Mouse (Mus musculus): ENCODE data around the gene Ncmap. TPM values are rescaled to one million over a fixed set of nuclear protein-coding genes. Genes with fewer than 3 reads are reported as not detected.

Gene Ncmap
- total and polyA plus RNA-seq, 3 experiments: not detected

DNA sequence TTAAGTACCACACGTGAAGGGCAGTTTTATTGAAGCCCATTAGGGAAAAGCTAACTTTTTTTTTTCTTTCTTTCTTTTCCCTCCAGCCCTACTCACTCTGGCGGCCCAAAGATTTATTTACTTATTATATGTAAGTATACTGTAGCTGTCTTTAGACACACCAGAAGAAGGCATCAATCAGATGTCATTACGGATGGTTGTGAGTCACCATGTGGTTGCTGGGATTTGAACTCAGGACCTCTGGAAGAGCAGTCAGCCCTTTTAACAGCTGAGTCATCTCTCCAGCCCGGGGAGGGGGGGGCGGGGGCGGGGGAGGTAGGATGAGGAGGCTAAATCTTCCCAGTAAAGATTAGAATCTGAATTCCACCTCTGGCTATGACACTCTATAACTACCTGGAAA, 4.6 kb downstream of the Ncmap start:
- no peaks in the 10 kb centered on the region for H3K79me2 ChIP-seq (replicated peaks; ENCODE audit: control insufficient read depth, extremely low read depth, insufficient read depth, poor library complexity, severe bottlenecking)
- no peak overlapping the region for H3K4me2 ChIP-seq (ENCODE audit: insufficient read depth, low read depth, poor library complexity, severe bottlenecking)
- H3K27me3 ChIP-seq (replicated peaks): peaks cover 4% of the 10 kb centered on the region
- no peak for TF ChIP-seq CHD1 (IDR thresholded peaks at IDR 0.05; ENCODE audit: low read depth, low read length)
- no peak for TF ChIP-seq ZKSCAN1 (IDR thresholded peaks at IDR 0.05; ENCODE audit: borderline replicate concordance, low read depth, low read length)
- no peak for TF ChIP-seq GABPA (IDR thresholded peaks at IDR 0.05; ENCODE audit: insufficient replicate concordance, low read depth, low read length)
- no peak for TF ChIP-seq UBTF (IDR thresholded peaks at IDR 0.05; ENCODE audit: low read depth, low read length)
- TF ChIP-seq JUND (conservative IDR thresholded peaks at IDR 0.05; ENCODE audit: low read depth, low read length): no peak
- TF ChIP-seq RAD21 (IDR thresholded peaks at IDR 0.05; ENCODE audit: low read depth, low read length): no peak
- TF ChIP-seq RCOR1 (conservative IDR thresholded peaks at IDR 0.05; ENCODE audit: low read depth, low read length): no peak
- TF ChIP-seq ELF1 (IDR thresholded peaks at IDR 0.05; ENCODE audit: low read depth, low read length): no peak
- TF ChIP-seq MAX (IDR thresholded peaks at IDR 0.05; ENCODE audit: low read length): no peak
- TF ChIP-seq SMC3 (IDR thresholded peaks at IDR 0.05; ENCODE audit: low read depth, low read length): no peak
- no peak for TF ChIP-seq ZNF384 (IDR thresholded peaks at IDR 0.05; ENCODE audit: low read depth, low read length)
- no peak for TF ChIP-seq MYC (IDR thresholded peaks at IDR 0.05; ENCODE audit: low read depth, low read length)
- H3K27ac ChIP-seq (ENCODE audit: insufficient read depth, low read depth): no peak overlapping the region
- DNase-seq (ENCODE audit: extremely low read depth): no peak
- H3K4me3 ChIP-seq (replicated peaks in 1 of 3; ENCODE audit: low read depth in 2 of 3, low read length in 2 of 3, poor library complexity in 1 of 3): no peak overlapping the region
- peaks cover 10% of the 10 kb centered on the region for H3K9me3 ChIP-seq (replicated peaks; ENCODE audit: low read length)
- no peaks in the 10 kb centered on the region for H3K36me3 ChIP-seq (replicated peaks in 1 of 2; ENCODE audit: control insufficient read depth in 1 of 2, insufficient read depth in 1 of 2, low read length in 1 of 2)
- H3K4me1 ChIP-seq (ENCODE audit: control insufficient read depth in 1 of 2, insufficient read depth in 2 of 2): no peaks in the 10 kb centered on the region
- H3K9ac ChIP-seq (ENCODE audit: insufficient read depth, low read depth): no peak overlapping the region
- in situ Hi-C loops (cut with MboI; ENCODE audit: low pct_ligation_motif_present, low pct_unique_long_range_greater_than_20kb, low sequenced_read_pairs) (no loop called here), dilution Hi-C loops (cut with MboI; ENCODE audit: extremely low pct_ligation_motif_present, extremely low pct_unique_long_range_greater_than_20kb, low sequenced_read_pairs) (no loop called here)

DNA sequence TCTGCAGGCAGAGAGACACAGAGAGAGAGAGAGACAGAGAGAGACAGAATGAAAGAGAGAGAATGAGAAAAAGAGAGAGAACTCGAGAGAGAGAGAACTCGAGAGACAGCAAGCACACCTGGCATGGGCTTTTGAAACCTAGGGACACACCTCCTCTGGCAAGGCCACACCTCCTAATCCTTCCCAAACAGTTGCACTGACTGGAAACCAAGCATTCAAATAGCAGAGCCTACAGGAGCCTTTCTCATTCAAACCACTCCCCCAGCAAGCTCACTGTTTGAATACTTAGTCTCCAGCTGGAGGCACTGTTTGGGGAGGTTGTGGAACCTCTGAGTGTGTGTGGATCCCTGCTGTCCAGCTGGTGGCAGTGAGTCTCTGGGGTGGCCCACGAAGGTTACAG, 5.2 kb downstream of the Ncmap start:
- no peak overlapping the region for H3K27ac ChIP-seq (ENCODE audit: insufficient read depth, low read depth)
- H3K4me2 ChIP-seq (ENCODE audit: insufficient read depth, low read depth, poor library complexity, severe bottlenecking): no peak overlapping the region
- dilution Hi-C loops (cut with MboI; ENCODE audit: extremely low pct_ligation_motif_present, extremely low pct_unique_long_range_greater_than_20kb, low sequenced_read_pairs) (no loop called here), in situ Hi-C loops (cut with MboI; ENCODE audit: low pct_ligation_motif_present, low pct_unique_long_range_greater_than_20kb, low sequenced_read_pairs) (no loop called here)
- no peaks in the 10 kb centered on the region for H3K4me1 ChIP-seq (ENCODE audit: control insufficient read depth in 1 of 2, insufficient read depth in 2 of 2)
- no peaks in the 10 kb centered on the region for H3K79me2 ChIP-seq (replicated peaks; ENCODE audit: control insufficient read depth, extremely low read depth, insufficient read depth, poor library complexity, severe bottlenecking)
- H3K9ac ChIP-seq (ENCODE audit: insufficient read depth, low read depth): no peak overlapping the region
- H3K4me3 ChIP-seq (replicated peaks in 1 of 3; ENCODE audit: low read depth in 2 of 3, low read length in 2 of 3, poor library complexity in 1 of 3): no peak overlapping the region
- DNase-seq (ENCODE audit: extremely low read depth): no peak
- peaks cover 10% of the 10 kb centered on the region for H3K9me3 ChIP-seq (replicated peaks; ENCODE audit: low read length)
- TF ChIP-seq CHD1 (IDR thresholded peaks at IDR 0.05; ENCODE audit: low read depth, low read length) (no peak), NRF1 (IDR thresholded peaks at IDR 0.05; ENCODE audit: low read depth, low read length) (no peak), TBP (conservative IDR thresholded peaks at IDR 0.05; ENCODE audit: low read depth, low read length) (no peak), MYC (IDR thresholded peaks at IDR 0.05; ENCODE audit: low read depth, low read length) (no peak), RAD21 (IDR thresholded peaks at IDR 0.05; ENCODE audit: low read depth, low read length) (no peak), SMC3 (IDR thresholded peaks at IDR 0.05; ENCODE audit: low read depth, low read length) (no peak), ZKSCAN1 (IDR thresholded peaks at IDR 0.05; ENCODE audit: borderline replicate concordance, low read depth, low read length) (no peak), MAX (IDR thresholded peaks at IDR 0.05; ENCODE audit: low read length) (no peak), ELF1 (IDR thresholded peaks at IDR 0.05; ENCODE audit: low read depth, low read length) (no peak)
- peaks cover 4% of the 10 kb centered on the region for H3K27me3 ChIP-seq (replicated peaks)
- no peaks in the 10 kb centered on the region for H3K36me3 ChIP-seq (replicated peaks in 1 of 2; ENCODE audit: control insufficient read depth in 1 of 2, insufficient read depth in 1 of 2, low read length in 1 of 2)

Measured in CH12.LX (cell line).